Mouse (Mus musculus) testis, adult 2 months (tissue): ENCODE data around the gene Zfp786.

Source experiments
- CTCF ChIP-seq: fragments of 200-500 bp; IDR thresholded peaks from 2 replicates; pipeline ENCODE4 v1.5.1; 2012; ENCODE audit warnings: low read depth, mild to moderate bottlenecking, inconsistent platforms, low read length, moderate library complexity; ENCODE audit not compliant: control insufficient read depth, insufficient read depth, insufficient replicate concordance
- POLR2A ChIP-seq: fragments of 200-500 bp; IDR thresholded peaks from 2 replicates; pipeline ENCODE4 v1.6.1; 2012; ENCODE audit warnings: low read depth, mild to moderate bottlenecking, inconsistent platforms, low read length, moderate library complexity; ENCODE audit not compliant: control insufficient read depth

DNA sequence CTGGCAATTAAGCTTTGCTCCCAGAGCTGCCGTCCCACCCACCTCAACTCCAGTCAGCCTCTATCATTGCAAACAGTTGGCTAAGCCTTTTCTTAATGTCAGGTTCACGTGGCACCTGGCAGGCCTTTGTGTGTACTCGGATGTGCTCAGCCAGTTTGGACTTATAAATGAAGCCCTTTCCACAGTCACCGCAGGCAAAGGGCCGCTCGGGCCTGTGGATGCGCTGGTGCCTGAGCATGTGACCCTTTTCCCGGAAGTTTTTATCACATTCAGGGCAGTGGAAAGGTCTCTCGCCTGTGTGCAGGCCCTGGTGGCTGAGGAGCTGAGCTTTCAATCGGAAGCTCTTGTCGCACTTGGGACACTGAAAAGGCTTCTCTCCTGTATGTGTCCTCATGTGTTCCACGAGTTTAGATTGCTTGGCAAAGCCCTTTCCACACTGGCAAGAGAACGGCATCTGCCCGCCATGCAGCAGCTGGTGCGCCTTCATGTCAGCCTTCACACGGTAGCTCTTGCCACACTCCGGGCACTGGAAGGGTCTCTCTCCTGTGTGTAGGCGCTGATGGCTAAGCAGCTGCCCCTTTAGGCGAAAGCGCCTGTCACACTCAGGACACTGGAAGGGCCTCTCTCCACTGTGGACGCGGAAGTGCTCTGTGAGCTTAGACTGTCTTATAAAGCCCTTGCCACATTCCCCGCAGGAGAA, 10.9 kb downstream of the Zfp786 start:
- TF ChIP-seq CTCF (no peak), POLR2A (no peak)
